Mouse (Mus musculus) hindbrain, embryonic 15.5 days (tissue): Measurements from ENCODE around the gene Sec11a. TPM values are rescaled to one million over a fixed set of nuclear protein-coding genes. Genes with fewer than 3 reads are reported as not detected.

Experiments used
- ATAC-seq: fragments of 200-750 bp; cut with Nextera tagmentation; 2 replicates; pipeline ENCODE4 v1.8.0; 2017; ENCODE audit warnings: low read depth, moderate number of reproducible peaks, moderate TSS enrichment; ENCODE audit not compliant: low FRiP score
- H3K27ac ChIP-seq: fragments of 300-500 bp; sonication (generic); replicated peaks from 2 replicates; pipeline ENCODE4 v1.5.1; 2015; ENCODE audit warnings: mild to moderate bottlenecking, inconsistent platforms
- H3K27me3 ChIP-seq: fragments of 300-500 bp; sonication (generic); 2 replicates; pipeline ENCODE4 v1.6.1; 2015; ENCODE audit warnings: control low read depth, inconsistent platforms
- H3K36me3 ChIP-seq: fragments of 300-500 bp; sonication (generic); 2 replicates; pipeline ENCODE4 v1.6.1; 2015; ENCODE audit warnings: control low read depth, inconsistent platforms
- H3K4me1 ChIP-seq: fragments of 300-500 bp; sonication (generic); replicated peaks from 2 replicates; pipeline ENCODE4 v1.6.1; 2015; ENCODE audit warnings: control low read depth, inconsistent platforms
- H3K4me2 ChIP-seq: fragments of 300-500 bp; sonication (generic); 2 replicates; pipeline ENCODE4 v1.6.1; 2015; ENCODE audit warnings: moderate library complexity, mild to moderate bottlenecking, inconsistent platforms
- H3K4me3 ChIP-seq: fragments of 300-500 bp; sonication (generic); 2 replicates; pipeline ENCODE4 v1.5.1; 2015; ENCODE audit warnings: mild to moderate bottlenecking, inconsistent platforms
- H3K9ac ChIP-seq: fragments of 300-500 bp; sonication (generic); 2 replicates; pipeline ENCODE4 v1.6.1; 2015; ENCODE audit warnings: inconsistent platforms
- H3K9me3 ChIP-seq: fragments of 300-500 bp; sonication (generic); 2 replicates; pipeline ENCODE4 v1.6.1; 2016; ENCODE audit warnings: control low read depth, inconsistent platforms
- WGBS: fragments of 180-500 bp; shearing (Covaris S2); methylation state at CpG from one replicate; pipeline ENCODE4 v1.1.7; 2015; 5-methylcytosine and 5-hydroxymethylcytosine counted together
- polyA plus RNA-seq: library from polyadenylated mRNA; unstranded; fragments of >200 nt; fragmentation: Nextera tagmentation; extraction: Ambion mirVana; gene quantifications from 2 replicates; pipeline ENCODE4 v1.2.1, GENCODE M21; 2015

Gene Sec11a
- polyA plus RNA-seq, 1 experiment from 2014 or later = 138 TPM

DNA sequence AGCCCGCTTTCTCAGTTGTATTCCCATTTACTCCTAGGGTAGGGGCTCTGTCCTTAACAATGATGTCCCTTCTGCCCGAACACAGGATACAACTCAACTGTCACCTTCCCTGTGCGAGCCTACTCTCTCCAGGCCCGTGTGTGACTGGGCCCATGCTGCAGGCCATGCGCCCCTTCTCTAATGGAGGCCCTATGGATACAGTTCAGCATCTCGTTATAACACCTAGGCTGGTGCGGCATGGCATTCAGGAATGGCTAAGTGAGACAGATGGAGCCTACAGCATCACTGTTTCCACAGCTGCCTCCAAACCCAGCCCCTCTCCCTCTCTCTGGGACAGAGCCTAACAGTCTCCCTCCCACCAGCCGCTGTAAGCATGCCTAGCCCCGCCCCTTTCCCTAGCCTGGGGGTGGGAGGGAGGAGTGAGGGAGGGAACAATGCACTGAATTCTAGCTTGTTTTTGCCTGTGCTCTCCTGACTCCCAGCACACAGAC is 58.5 kb downstream of the Sec11a start:
- Histone ChIP-seq H3K9me3 (no peaks in the 10 kb centered on the region), H3K27me3 (no peaks in the 10 kb centered on the region), H3K9ac (no peak overlapping the region), H3K27ac (peak overlapping the region; percentile 47), H3K36me3 (peaks cover 22% of the 10 kb centered on the region), H3K4me3 (no peak overlapping the region), H3K4me2 (no peak overlapping the region), H3K4me1 (peaks cover 8% of the 10 kb centered on the region; the same call in 1 of the 2 replicates)
- WGBS = 37% methylated on average over 9 of the region's 9 CpGs
- ATAC-seq = peak; percentile 78

GRCm38 (mm10) chr7:80888595-80888994 is 59.0 kb downstream of the Sec11a start:
- Histone ChIP-seq H3K4me1 (peaks cover 8% of the 10 kb centered on the region; the same call in 1 of the 2 replicates), H3K4me2 (no peak overlapping the region), H3K27ac (0 out of 2 replicates have a peak overlapping the region, but pooled peaks have one; percentile 47), H3K36me3 (peaks cover 21% of the 10 kb centered on the region), H3K27me3 (no peaks in the 10 kb centered on the region), H3K9me3 (no peaks in the 10 kb centered on the region), H3K4me3 (no peak overlapping the region), H3K9ac (no peak overlapping the region)
- 66% methylated on average over 7 of the region's 7 CpGs for WGBS
- ATAC-seq = no peak; the same call in 1 of the 2 replicates

DNA sequence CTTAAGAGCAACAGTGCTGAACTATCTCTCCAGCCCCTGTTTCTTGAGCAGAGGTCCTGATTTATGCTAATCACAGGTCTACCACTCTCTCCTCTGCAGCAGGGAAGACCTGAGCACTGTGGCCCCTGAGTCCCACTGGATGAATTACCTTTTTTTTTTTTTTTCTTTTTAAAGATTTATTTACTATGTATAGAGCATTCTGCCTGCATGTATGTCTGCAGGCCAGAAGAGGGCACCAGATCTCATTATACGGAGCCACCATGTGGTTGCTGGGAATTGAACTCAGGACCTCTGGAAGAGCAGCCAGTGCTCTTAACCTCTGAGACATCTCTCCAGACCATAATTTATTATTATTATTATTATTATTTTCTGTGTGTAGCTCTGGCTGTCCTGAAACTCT is 61.9 kb downstream of the Sec11a start:
- H3K4me2 ChIP-seq = no peak overlapping the region
- ATAC-seq = no peak
- WGBS = 8% methylated on average over 1 of the region's 1 CpGs

DNA sequence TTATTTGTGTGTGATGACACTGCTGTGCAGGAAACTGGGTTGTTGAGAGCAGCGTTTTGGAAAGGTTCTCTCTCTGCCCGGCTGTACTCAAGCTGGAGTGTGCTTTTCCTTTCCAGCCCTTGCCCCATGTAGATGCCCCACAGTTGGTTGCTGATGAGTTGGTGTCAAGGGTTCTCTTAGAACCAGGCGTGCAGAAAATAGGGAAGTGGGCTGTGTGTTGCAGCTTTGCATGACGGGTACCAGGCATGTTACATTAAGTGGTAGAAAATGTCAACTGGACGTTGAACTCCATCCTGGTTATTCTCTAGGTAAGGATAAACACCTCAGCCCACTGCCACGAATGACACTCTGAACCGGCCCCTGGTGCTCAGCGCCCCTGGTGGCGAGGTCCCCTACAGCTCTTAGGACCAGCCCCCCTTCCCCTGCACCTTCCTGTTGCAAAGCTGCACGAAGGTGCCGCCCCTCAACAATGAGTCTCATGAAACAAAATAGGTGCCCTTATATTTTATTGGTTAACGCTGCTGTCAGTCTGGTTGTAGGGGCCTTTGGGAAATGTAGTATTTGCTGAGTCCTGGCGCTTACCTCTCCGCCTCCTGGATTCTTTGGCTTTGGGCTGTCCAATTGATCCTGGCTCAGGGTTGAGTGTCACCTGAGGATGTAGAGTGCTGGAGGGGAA is 64.6 kb downstream of the Sec11a start:
- peak overlapping the region; percentile 24 for H3K4me3 ChIP-seq
- WGBS = 27% methylated on average over 14 of the region's 14 CpGs
- no peak overlapping the region for H3K9ac ChIP-seq

More for the DNA sequence above, 61.9 kb downstream of the Sec11a start:
- no peak overlapping the region for H3K9ac ChIP-seq
- no peaks in the 10 kb centered on the region for H3K36me3 ChIP-seq
- no peaks in the 10 kb centered on the region for H3K9me3 ChIP-seq
- no peak overlapping the region for H3K4me3 ChIP-seq
- H3K27me3 ChIP-seq = no peaks in the 10 kb centered on the region
- peaks cover 17% of the 10 kb centered on the region for H3K4me1 ChIP-seq
- H3K27ac ChIP-seq = no peak overlapping the region

DNA sequence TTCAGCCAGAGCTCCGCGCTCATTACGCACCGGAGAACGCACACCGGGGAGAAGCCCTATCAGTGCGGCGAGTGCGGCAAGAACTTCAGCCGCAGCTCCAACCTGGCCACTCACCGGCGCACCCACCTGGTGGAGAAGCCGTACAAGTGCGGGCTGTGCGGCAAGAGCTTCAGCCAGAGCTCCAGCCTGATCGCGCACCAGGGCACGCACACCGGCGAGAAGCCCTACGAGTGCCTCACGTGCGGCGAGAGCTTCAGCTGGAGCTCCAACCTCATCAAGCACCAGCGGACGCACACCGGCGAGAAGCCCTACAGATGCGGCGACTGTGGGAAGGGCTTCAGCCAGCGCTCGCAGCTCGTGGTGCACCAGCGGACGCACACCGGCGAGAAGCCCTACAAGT is 71.9 kb downstream of the Sec11a start:
- Histone ChIP-seq H3K36me3 (peaks cover 42% of the 10 kb centered on the region), H3K4me1 (no peaks in the 10 kb centered on the region), H3K9ac (no peak overlapping the region), H3K27me3 (no peaks in the 10 kb centered on the region), H3K4me3 (no peak overlapping the region), H3K27ac (no peak overlapping the region), H3K9me3 (no peaks in the 10 kb centered on the region), H3K4me2 (no peak overlapping the region)
- WGBS = 33% methylated on average over 37 of the region's 37 CpGs
- ATAC-seq = no peak

More for the DNA sequence above, 64.6 kb downstream of the Sec11a start:
- Histone ChIP-seq H3K4me2 (peak overlapping the region; percentile 54), H3K27ac (no peak overlapping the region), H3K36me3 (peaks cover 2% of the 10 kb centered on the region; the same call in 1 of the 2 replicates), H3K27me3 (no peaks in the 10 kb centered on the region), H3K9me3 (no peaks in the 10 kb centered on the region), H3K4me1 (peaks cover 9% of the 10 kb centered on the region)
- ATAC-seq = peak; percentile 82

GRCm38 (mm10) chr7:80873631-80874030 is 73.9 kb downstream of the Sec11a start:
- no peak overlapping the region for H3K4me3 ChIP-seq
- 94% methylated on average over 2 of the region's 2 CpGs for WGBS
- no peak overlapping the region for H3K9ac ChIP-seq
- H3K27me3 ChIP-seq = no peaks in the 10 kb centered on the region
- H3K27ac ChIP-seq = no peak overlapping the region
- H3K4me2 ChIP-seq = no peak overlapping the region
- no peak for ATAC-seq
- H3K4me1 ChIP-seq = no peaks in the 10 kb centered on the region
- H3K36me3 ChIP-seq = peaks cover 61% of the 10 kb centered on the region
- H3K9me3 ChIP-seq = no peaks in the 10 kb centered on the region

DNA sequence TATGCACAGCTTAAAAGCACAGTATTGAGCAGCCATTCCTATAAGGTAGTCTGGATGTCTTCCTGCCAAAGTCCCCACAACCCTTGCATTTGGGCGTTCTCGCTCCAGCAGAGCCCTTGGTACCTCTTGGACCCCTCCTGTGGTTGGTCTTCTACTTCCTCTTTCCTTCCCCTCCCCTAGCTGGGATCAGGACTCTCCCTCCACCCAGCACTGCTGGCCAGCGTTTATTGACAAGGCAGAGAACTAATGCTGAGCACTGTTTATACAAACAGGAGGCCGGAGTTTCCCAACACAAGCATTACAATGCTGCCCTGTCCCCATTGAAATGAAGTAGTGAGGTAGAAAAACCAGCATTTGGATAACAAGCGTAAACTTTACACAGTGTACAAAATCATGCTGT is 74.5 kb downstream of the Sec11a start:
- WGBS = 79% methylated on average over 5 of the region's 5 CpGs
- no peaks in the 10 kb centered on the region for H3K27me3 ChIP-seq
- H3K36me3 ChIP-seq = peaks cover 66% of the 10 kb centered on the region
- no peak overlapping the region for H3K4me3 ChIP-seq
- no peak overlapping the region for H3K9ac ChIP-seq
- H3K27ac ChIP-seq = no peak overlapping the region
- H3K4me2 ChIP-seq = no peak overlapping the region
- no peaks in the 10 kb centered on the region for H3K9me3 ChIP-seq
- ATAC-seq = no peak
- no peaks in the 10 kb centered on the region for H3K4me1 ChIP-seq

- no peak overlapping the region for H3K4me3 ChIP-seq
- peaks cover 80% of the 10 kb centered on the region for H3K36me3 ChIP-seq
- no peak overlapping the region for H3K9ac ChIP-seq
- no peak overlapping the region for H3K27ac ChIP-seq
- H3K27me3 ChIP-seq = no peaks in the 10 kb centered on the region
- no peak for ATAC-seq
- H3K4me1 ChIP-seq = peaks cover 27% of the 10 kb centered on the region
- H3K9me3 ChIP-seq = no peaks in the 10 kb centered on the region
- 97% methylated on average over 2 of the region's 2 CpGs for whole genome bisulfite sequencing
- H3K4me2 ChIP-seq = no peak overlapping the region
Observed at GRCm38 (mm10) chr7:80868686-80869085, 78.9 kb downstream of the Sec11a start.

GRCm38 (mm10) chr7:80866514-80867147 is 80.9 kb downstream of the Sec11a start:
- H3K9me3 ChIP-seq = no peaks in the 10 kb centered on the region
- WGBS = 93% methylated on average over 7 of the region's 7 CpGs
- H3K4me2 ChIP-seq = no peak overlapping the region
- peaks cover 47% of the 10 kb centered on the region for H3K4me1 ChIP-seq
- H3K27me3 ChIP-seq = no peaks in the 10 kb centered on the region
- ATAC-seq = no peak
- H3K9ac ChIP-seq = no peak overlapping the region
- peaks cover 63% of the 10 kb centered on the region for H3K36me3 ChIP-seq
- no peak overlapping the region for H3K27ac ChIP-seq
- no peak overlapping the region for H3K4me3 ChIP-seq

GRCm38 (mm10) chr7:80865521-80865920 is 82.1 kb downstream of the Sec11a start:
- H3K4me3 ChIP-seq = no peak overlapping the region
- peaks cover 50% of the 10 kb centered on the region for H3K4me1 ChIP-seq
- H3K9me3 ChIP-seq = no peaks in the 10 kb centered on the region
- H3K27me3 ChIP-seq = no peaks in the 10 kb centered on the region
- H3K4me2 ChIP-seq = no peak overlapping the region
- peaks cover 57% of the 10 kb centered on the region for H3K36me3 ChIP-seq
- WGBS = 92% methylated on average over 7 of the region's 7 CpGs
- H3K9ac ChIP-seq = no peak overlapping the region
- no peak overlapping the region for H3K27ac ChIP-seq
- ATAC-seq = no peak

GRCm38 (mm10) chr7:80864831-80865230 is 82.7 kb downstream of the Sec11a start:
- Histone ChIP-seq H3K9me3 (no peaks in the 10 kb centered on the region), H3K27ac (no peak overlapping the region), H3K4me3 (no peak overlapping the region), H3K4me2 (no peak overlapping the region), H3K36me3 (peaks cover 52% of the 10 kb centered on the region), H3K4me1 (peaks cover 53% of the 10 kb centered on the region), H3K9ac (no peak overlapping the region), H3K27me3 (no peaks in the 10 kb centered on the region)
- WGBS = 78% methylated on average over 8 of the region's 8 CpGs
- ATAC-seq = no peak

- Histone ChIP-seq H3K27ac (no peak overlapping the region), H3K9me3 (no peaks in the 10 kb centered on the region), H3K4me1 (peaks cover 54% of the 10 kb centered on the region), H3K9ac (no peak overlapping the region), H3K27me3 (no peaks in the 10 kb centered on the region), H3K4me2 (peak overlapping the region; percentile 69), H3K36me3 (peaks cover 45% of the 10 kb centered on the region), H3K4me3 (no peak overlapping the region)
- 59% methylated on average over 1 of the region's 1 CpGs for WGBS
- no peak for ATAC-seq
Observed at GRCm38 (mm10) chr7:80864151-80864550, 83.4 kb downstream of the Sec11a start.
